Mouse (Mus musculus) neural tube, embryonic 11.5 days (tissue): ENCODE data around the gene Olfr560. TPM values are rescaled to one million over a fixed set of nuclear protein-coding genes. Genes with fewer than 3 reads are reported as not detected.

Experiments used
- polyA plus RNA-seq: library from polyadenylated mRNA; unstranded; fragments of >200 nt; fragmentation: Nextera tagmentation; extraction: Ambion mirVana; gene quantifications from 2 replicates; pipeline ENCODE4 v1.2.1, GENCODE M21; 2014

The Olfr560 gene
- polyA plus RNA-seq, 1 experiment from 2014 or later = not detected

Other genes starting within 250 kb of the Olfr560 start
- not detected in 2 replicates for gene Olfr547, start 224.6 kb downstream of the Olfr560 start, polyA plus RNA-seq
- gene Olfr548-ps1, start 218.5 kb downstream of the Olfr560 start, polyA plus RNA-seq = not detected in 2 replicates
- not detected in 2 replicates for gene Olfr549, start 209.5 kb downstream of the Olfr560 start, polyA plus RNA-seq
- 0.13 and 0.14 TPM in 2 replicates for gene Trim21, start 193.9 kb downstream of the Olfr560 start, polyA plus RNA-seq
- not detected in 2 replicates for gene Olfr550, start 187.9 kb downstream of the Olfr560 start, polyA plus RNA-seq
- not detected in 2 replicates for gene Olfr551, start 167.5 kb downstream of the Olfr560 start, polyA plus RNA-seq
- gene Olfr552, start 161.6 kb downstream of the Olfr560 start, polyA plus RNA-seq = not detected in 2 replicates
- gene Olfr553, start 141.1 kb downstream of the Olfr560 start, polyA plus RNA-seq = not detected in 2 replicates
- not detected in 2 replicates for gene Olfr554, start 120.9 kb downstream of the Olfr560 start, polyA plus RNA-seq
- not detected in 2 replicates for gene Olfr555, start 100.5 kb downstream of the Olfr560 start, polyA plus RNA-seq
- not detected in 2 replicates for gene Olfr556, start 94.5 kb downstream of the Olfr560 start, polyA plus RNA-seq
- gene Trim68, start 72.0 kb downstream of the Olfr560 start, polyA plus RNA-seq = 10.2 and 11.2 TPM in 2 replicates
- gene Olfr557, start 63.5 kb downstream of the Olfr560 start, polyA plus RNA-seq = not detected in 2 replicates
- gene Olfr558, start 57.2 kb downstream of the Olfr560 start, polyA plus RNA-seq = 0.53 and 0.55 TPM in 2 replicates
- gene Olfr33, start 40.3 kb downstream of the Olfr560 start, polyA plus RNA-seq = not detected in 2 replicates
- not detected in 2 replicates for gene Olfr559, start 31.9 kb downstream of the Olfr560 start, polyA plus RNA-seq
- not detected in 2 replicates for gene Olfr78, start 105 bp upstream of the Olfr560 start, polyA plus RNA-seq
- gene Olfr561, start 11.9 kb upstream of the Olfr560 start, polyA plus RNA-seq = not detected in 2 replicates
- gene Olfr564, start 44.1 kb upstream of the Olfr560 start, polyA plus RNA-seq = not detected in 2 replicates
- gene Olfr566, start 99.4 kb upstream of the Olfr560 start, polyA plus RNA-seq = not detected in 2 replicates
- gene Olfr568, start 117.8 kb upstream of the Olfr560 start, polyA plus RNA-seq = not detected in 2 replicates
- not detected in 2 replicates for gene Olfr569, start 131.5 kb upstream of the Olfr560 start, polyA plus RNA-seq
- not detected in 2 replicates for gene Olfr570, start 135.2 kb upstream of the Olfr560 start, polyA plus RNA-seq
- gene Olfr571, start 158.2 kb upstream of the Olfr560 start, polyA plus RNA-seq = not detected in 2 replicates
- not detected in 2 replicates for gene Olfr572, start 165.0 kb upstream of the Olfr560 start, polyA plus RNA-seq
- gene Olfr573-ps1, start 183.2 kb upstream of the Olfr560 start, polyA plus RNA-seq = not detected in 2 replicates
- gene Olfr574, start 189.1 kb upstream of the Olfr560 start, polyA plus RNA-seq = not detected in 2 replicates
- gene Olfr575, start 199.4 kb upstream of the Olfr560 start, polyA plus RNA-seq = not detected in 2 replicates
- not detected in 2 replicates for gene Olfr576, start 203.3 kb upstream of the Olfr560 start, polyA plus RNA-seq
- not detected in 2 replicates for gene Olfr577, start 216.6 kb upstream of the Olfr560 start, polyA plus RNA-seq
- not detected in 2 replicates for gene Olfr578, start 230.0 kb upstream of the Olfr560 start, polyA plus RNA-seq